Mouse (Mus musculus) CD4-positive, CD25-positive, alpha-beta regulatory T cell (primary cell): ENCODE measurements around the gene Olfr1347. TPM values are rescaled to one million over a fixed set of nuclear protein-coding genes. Genes with fewer than 3 reads are reported as not detected.

ENCODE experiments used
- polyA plus RNA-seq: library from polyadenylated mRNA; unstranded; fragments of 100-300 nt; shearing (Covaris generic); gene quantifications from one replicate; pipeline ENCODE4 v1.2.1, GENCODE M21; 2017

Gene Olfr1347
- polyA plus RNA-seq, result not detected

DNA sequence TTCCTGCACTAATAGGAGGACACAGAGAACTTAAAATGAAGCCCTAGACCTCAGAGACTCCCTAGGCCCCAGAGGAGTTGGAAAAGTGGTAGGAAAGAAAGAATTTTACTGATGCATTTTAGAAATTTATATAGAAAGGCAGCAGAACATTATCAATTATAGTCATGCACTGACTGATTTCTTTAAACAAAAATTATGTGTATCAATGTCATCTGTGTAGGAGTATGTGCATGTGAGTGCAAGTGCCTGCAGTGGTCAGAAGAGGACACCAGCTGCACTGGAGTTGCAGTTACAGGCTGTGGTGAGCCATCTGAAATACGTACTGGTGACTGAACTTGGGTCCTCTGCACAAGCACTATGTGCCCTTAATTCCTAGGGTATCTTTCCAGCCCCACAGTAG, at the start of gene Olfr1347:
Gene Olfr1347 (minus strand): TSS at position 101 of the 400 bp plus-strand sequence.

DNA sequence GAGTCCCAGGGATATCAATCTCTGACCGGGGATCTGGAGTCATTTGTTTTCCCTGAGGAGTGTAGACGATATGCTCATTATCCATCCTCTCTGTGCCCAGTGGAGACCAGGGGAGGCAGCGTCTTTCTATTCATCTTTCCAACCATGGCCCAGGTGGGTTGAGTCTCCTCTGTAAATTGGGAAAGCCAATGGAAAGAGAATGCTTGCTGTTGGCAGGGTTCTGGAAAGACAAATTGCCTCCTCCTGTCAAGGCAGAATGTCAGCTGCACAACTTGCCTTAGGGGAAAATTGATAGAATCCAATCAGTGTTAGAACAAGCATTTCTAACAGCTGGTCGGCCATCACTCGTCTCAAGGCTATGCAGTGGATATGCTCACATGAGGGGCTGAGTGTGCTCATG, 23.3 kb upstream of the Olfr1347 start, which contains the start of gene Olfr1349:
Gene Olfr1349 (minus strand): TSS at position 101 of the 400 bp plus-strand sequence.

DNA sequence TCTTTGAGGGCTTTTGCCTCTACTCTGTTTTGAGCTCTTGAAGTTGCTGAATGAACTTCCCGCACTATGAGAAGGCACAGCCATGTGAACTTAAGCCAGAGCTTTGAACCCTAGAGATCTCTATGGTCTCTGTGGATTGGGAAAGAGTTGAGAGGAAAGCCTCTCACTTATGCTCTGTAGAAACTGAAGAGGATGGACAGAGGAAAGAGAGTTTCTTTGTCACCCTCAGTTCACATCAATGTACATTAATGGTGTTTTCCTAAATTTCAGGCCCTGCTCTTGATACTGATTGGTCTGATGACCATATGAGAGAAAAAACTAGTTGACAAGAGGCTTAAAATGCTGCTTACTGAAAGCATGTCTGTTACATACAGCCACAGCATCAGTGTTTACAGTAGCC, 9.1 kb upstream of the Olfr1347 start, which contains the start of gene Olfr1348:
Gene Olfr1348 (minus strand): TSS at position 101 of the 400 bp plus-strand sequence.

DNA sequence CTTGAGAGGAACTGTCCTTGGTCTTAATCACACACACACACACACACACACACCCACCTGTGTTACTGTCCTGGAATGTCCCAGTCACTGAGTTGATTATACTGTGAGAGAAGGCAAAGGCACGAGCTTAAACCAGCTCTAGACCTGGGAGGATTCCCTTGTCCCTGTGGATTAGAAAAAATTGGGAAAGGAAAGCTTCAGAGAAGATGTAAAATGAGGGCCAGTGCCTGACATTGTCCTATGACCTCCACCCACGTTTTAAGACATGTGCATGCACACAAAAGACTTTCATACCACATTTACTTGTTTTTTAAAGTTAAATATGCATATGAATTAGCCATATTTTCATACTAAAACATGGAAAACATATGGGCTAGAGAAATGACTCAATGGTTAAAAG, 12.7 kb downstream of the Olfr1347 start, which contains the start of gene Olfr5:
Gene Olfr5 (minus strand): TSS at position 101 of the 400 bp plus-strand sequence.

DNA sequence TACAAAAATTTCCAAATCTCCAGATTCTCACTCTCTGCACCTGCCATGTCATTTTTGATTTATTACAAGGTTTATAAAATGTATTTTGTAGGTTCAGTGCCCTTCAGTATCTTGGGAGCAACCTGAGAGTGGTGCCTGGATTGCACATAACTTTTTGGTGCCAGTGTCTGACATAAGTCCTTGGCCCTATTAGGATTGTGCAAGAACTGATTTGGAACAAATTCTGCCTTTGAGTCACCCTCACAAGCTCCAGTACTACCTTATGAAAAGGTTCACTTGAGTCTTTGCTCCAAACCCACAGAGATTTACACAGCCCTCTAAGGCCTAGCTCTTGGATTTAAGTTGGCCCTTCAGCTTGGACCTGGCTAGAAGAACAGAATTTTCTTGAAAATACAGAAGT, 32.6 kb downstream of the Olfr1347 start, which contains the start of gene Olfr1346:
Gene Olfr1346 (plus strand): TSS at position 151 of the 400 bp plus-strand sequence.

DNA sequence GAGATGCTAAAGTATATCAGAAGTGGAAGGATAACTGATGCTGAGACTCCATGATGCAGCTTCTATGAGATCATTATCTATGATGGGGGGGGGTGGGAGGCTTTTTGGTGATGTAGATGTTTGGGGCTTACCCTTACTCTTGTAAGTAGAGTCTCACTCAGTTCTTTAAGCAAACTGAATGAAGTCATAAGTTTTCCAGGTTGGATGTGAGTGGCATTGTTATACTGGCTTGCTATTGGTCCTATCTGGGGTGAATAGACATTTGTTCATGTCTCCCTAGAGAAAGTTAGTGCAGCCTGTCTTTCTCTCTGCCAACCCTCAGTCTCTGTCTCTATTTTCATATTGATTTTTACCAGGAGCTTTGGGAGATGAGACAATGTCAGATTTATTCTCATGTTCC, 43.7 kb downstream of the Olfr1347 start, which contains the start of gene Olfr1336:
Gene Olfr1336 (plus strand): TSS at position 301 of the 400 bp plus-strand sequence.

DNA sequence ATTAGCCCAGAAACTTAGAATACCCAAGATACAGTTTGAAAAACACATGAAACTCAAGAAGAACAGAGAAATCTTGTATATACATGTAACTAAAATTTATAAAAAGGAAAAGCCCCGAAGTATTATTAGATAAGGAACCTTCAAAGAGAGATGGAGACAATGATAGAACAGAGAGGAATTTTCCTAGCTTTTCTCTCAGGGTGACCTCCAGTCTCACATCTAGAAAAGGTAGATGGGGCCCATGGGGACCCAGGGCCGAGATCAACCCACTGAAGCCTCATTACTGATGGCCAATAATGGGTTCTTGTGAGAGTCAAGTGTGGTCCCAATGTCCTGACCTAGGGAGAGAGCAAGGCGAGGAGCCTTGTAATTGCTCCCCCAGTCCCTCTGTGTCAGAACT, 61.2 kb downstream of the Olfr1347 start, which contains the start of gene Olfr1344:
Gene Olfr1344 (plus strand): TSS at position 301 of the 400 bp plus-strand sequence.

Other genes with a start within 250 kb of the Olfr1347 start
- not detected for gene Epp13, start 247.0 kb downstream of the Olfr1347 start, polyA plus RNA-seq
- gene Zfp667, start 213.2 kb downstream of the Olfr1347 start, polyA plus RNA-seq, result 6.1 TPM
- 1.1 TPM for gene Zfp583, start 168.5 kb downstream of the Olfr1347 start, polyA plus RNA-seq
- gene Gm3854, start 156.0 kb downstream of the Olfr1347 start, polyA plus RNA-seq, result 0.99 TPM
- 4.2 TPM for gene Zfp78, start 136.5 kb downstream of the Olfr1347 start, polyA plus RNA-seq
- 14.5 TPM for gene Zfp28, start 116.5 kb downstream of the Olfr1347 start, polyA plus RNA-seq
- not detected for gene Smim17, start 101.0 kb downstream of the Olfr1347 start, polyA plus RNA-seq
- not detected for gene Gm20715, start 89.5 kb downstream of the Olfr1347 start, polyA plus RNA-seq
- 0.17 TPM for gene Olfr1344, start 61.1 kb downstream of the Olfr1347 start, polyA plus RNA-seq
- gene Olfr1336, start 43.6 kb downstream of the Olfr1347 start, polyA plus RNA-seq, result not detected
- not detected for gene Olfr1346, start 32.7 kb downstream of the Olfr1347 start, polyA plus RNA-seq
- not detected for gene Olfr5, start 12.8 kb downstream of the Olfr1347 start, polyA plus RNA-seq
- not detected for gene Olfr1348, start 9.0 kb upstream of the Olfr1347 start, polyA plus RNA-seq
- gene Olfr1349, start 23.2 kb upstream of the Olfr1347 start, polyA plus RNA-seq, result 0.05 TPM
- gene Olfr1350, start 65.1 kb upstream of the Olfr1347 start, polyA plus RNA-seq, result not detected
- not detected for gene Zim1, start 196.7 kb upstream of the Olfr1347 start, polyA plus RNA-seq
- gene Peg3, start 230.7 kb upstream of the Olfr1347 start, polyA plus RNA-seq, result not detected
- gene Usp29, start 230.8 kb upstream of the Olfr1347 start, polyA plus RNA-seq, result 0.11 TPM